Mouse (Mus musculus): ENCODE measurements at regions not wholly inside any gene's neighbourhood (a gene's known extent, or its start where the extent isn't known, plus 50 kb on each side); places are given as distances from the start of the nearest gene placed in this dataset.

DNA sequence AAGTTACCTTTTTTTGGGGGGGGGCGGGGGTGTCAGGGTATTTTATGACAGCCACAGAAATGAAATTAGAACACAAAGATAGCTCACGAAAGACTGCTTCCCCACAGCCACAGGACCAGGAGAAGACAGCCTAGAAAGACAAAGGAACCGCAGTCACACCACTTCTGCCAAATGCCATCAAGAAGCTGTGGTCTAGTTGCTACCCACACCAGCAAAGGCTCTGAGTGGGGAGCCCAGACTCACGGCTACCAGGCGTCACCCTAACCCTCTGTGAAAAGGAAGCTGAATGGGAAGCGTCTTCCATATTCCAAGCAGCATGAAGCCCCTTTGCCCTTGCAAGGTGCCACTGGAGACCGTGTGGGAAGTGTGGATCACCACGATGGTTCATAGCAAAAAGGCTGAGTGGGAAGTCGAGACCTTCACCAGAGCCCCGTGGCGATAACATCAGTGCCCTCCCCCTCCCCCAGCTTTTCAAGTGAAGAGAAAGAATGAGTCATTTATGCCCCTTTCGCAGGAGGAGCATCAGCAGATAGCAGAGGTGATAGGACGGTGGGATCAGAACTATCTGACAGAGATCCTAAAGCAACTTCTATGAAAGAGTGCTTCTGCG is 91.3 kb upstream of the Spdye4c start:
- no peak for DNase-seq (ENCODE audit: low spot score in 2 of 2)
- intact Hi-C loops (cut with DNase I): no loop called here

DNA sequence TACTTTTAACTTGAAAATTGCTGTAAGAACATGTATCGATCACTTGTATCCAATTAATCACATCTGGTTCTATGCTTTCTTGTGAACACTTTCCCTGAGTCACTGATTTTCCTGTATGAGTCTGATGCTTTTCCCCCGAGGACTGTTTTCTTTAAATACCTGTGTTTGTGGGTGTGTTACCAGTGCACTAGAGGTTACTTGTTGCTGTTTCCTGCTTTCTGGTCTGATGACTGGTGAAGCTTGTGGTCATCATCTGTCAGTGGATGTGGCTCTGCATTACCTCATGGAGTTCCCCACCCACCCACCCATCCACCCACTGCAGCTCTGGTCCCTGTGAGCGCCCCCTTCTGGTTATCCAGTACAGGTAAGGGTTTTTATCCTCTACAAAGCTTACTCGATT is 88.3 kb upstream of the Spdye4c start:
- no peak for DNase-seq (ENCODE audit: low spot score in 2 of 2)
- intact Hi-C loops (cut with DNase I): no loop called here

DNA sequence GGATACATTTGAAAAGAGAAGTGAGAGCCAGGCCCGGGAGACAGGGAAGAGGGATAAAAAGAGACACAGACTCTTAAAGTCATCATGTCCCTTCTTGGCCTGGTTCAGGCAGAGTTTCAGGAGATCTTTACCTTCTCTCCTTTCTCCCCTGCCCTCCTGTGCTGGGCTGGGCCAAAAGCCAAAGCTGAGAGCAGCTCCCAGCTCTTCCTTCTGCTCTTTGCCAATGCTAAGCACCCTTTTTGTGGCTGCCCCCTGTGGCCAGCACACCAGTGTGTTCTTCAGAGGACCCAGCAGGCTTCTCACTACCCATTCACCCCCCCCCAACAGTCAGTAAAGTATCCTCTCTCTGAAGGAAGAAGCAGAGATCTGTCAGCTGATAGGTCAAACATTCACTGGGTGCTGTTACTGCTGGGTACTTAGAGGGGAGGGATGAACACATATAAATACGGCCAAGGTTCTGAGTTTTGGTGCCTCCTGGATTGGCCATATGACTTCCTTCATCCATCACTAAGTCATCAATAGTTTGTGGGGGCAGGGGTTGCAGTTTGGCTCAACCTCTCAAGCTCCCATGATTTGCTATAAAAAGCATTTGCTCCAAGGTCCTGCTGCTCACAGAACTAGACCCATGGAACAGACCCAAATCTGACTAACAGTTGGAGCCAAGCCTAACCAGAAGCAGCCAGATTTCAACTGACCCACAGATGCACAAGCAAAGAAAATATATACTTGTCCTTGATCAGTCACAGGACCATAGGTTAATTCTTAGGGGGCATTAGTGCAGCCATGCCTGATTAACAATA is 87.7 kb upstream of the Spdye4c start:
- DNase-seq (ENCODE audit: low spot score in 2 of 2): no peak
- intact Hi-C loops (cut with DNase I): no loop called here

DNA sequence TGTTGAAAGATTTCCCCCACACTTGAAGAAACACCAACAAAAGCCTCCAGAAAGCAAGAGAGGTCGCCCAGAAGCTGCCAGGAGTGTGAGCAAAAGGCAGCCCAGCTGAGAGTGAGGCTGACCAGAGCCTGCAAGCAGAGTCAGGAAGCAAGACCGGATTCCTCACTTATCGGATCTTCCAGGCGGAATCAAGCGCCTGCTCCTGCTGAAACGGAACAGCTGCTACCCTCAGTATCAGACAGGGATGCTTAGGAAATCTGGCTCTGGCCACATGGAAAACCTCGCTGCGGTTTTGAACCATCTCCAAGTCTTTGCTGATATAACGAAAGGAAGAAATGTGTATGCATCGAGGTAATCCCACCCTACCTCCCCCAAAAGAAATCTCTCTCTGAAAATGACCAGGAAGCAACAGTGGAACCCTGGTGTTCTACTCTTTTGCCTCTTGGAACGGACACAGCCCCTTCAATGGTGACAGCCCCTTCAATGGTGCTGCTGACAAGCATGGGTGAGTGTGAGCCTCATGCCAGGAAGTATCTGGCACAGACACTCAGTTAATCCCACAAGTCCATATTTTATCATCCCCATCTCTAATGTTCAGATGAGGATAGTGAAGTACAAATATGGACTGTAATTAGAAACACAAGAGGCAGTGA is 83.3 kb upstream of the Spdye4c start:
- DNase-seq (ENCODE audit: low spot score in 2 of 2): no peak
- intact Hi-C loops (cut with DNase I): no loop called here

DNA sequence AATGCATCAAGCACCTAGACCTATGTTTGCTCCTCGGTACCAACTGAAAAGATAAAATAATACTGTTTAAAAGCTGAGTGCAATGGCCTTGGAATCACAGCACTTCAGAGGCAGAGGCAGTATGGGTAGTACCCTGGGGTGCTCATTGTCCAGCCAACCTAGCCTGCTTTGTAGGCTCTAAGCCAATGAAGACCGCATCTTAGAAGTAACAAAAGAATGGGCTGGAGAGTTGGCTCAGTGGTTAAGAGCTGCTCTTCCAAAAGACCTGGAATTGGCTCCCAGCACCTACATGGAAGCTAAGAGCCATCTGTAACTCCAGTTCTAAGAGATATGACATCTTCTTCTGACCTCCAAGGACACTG is 82.8 kb upstream of the Spdye4c start:
- intact Hi-C loops (cut with DNase I): no loop called here
- no peak for DNase-seq (ENCODE audit: low spot score in 2 of 2)

DNA sequence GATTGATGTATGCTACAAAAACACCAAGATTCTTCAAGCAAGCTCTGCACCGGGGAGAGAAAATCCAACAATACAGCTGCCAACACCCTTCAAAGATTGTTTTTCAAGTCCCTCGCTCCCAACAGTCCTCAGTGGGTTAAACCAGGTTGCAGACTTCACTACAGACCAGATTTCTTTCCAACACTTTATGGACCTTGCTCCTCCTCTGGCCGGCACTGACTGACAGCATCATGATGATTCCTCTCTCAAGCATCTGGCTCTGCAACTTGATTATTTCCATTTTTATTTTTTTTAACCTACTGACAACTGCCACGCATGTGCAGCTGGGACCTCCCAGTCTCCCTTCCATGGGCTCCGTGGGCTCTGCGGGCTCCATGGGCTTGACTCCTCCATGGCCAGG is 79.7 kb upstream of the Spdye4c start:
- intact Hi-C loops (cut with DNase I): no loop called here
- DNase-seq (ENCODE audit: low spot score in 2 of 2): no peak

DNA sequence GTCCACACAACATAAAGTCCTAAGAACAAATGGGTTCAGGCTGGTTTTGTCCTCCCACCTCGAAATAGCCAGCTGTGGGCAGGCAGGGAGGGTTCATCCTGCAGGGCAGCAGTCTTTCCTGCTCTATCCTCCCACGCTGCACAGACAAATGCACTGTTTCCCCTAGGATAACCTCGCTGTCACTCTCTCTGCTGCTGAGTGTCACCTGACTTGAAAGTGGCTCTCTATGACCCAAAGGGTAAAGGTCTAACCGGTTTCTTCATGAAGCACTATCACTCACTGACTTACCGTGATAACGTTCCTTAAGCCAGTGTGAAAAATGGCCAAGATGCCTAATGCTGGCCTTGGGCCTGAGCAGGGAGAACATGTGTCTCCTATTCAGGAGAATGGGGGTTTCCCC is 78.2 kb upstream of the Spdye4c start:
- intact Hi-C loops (cut with DNase I): no loop called here

DNA sequence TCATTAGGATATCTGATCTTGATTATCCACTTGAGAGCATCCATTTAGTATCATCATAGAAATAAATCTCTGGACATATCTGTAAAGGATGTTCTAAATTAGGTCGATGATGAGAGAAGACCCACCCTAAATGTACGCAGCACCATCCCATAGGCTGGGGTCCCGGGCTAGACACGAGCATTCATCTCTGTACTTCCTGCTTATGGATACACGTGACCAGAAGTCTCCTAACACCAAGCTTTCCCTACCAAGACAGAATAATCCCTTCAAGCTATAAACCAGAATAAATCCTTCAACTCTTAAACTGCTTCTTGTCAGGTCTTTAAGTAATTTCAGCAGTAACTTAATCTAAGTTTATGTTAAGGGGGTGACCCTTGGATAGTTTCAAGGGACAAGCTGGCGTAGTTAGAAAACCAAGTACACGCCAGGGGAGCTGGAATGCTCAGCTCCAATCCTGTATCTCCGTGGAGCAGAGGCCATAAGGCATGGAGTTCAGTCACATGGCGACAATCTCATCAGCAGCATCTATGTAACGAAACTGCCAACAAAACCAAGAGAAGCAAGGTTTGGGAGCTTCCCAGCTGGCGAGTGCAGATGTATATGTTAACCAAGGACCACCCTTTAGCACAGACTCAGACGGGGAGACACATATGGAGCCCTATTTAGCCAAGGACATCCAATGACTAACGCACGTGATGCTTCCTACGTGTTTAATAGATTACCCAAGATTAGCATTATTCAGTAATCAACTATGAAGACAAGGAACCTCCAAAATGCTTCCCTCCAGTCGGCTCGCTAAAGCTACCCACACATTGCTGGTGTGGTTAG is 76.3 kb upstream of the Spdye4c start:
- intact Hi-C loops (cut with DNase I): no loop called here
- no peak for DNase-seq (ENCODE audit: low spot score in 2 of 2)

More for the DNA sequence above, 78.2 kb upstream of the Spdye4c start:
- no peak for DNase-seq (ENCODE audit: low spot score in 2 of 2)

DNA sequence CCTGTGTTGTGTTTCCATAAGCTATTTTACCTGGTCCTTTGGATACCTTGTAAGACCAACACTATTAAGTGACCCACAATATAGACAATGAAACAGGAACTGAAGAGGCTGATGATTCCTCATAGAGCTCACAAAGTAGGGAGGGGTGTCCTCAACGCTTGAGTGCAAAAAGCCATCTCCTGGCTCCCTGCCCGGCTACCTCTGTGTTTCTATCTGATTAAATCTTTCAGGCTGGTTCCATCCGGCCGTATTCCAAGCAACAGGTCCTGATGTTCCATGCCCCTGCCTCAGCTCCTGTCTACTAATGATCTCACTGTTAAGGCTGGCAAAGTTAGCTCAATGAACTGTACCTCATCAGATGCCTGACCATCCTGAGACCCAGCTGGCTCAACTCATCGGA is 75.3 kb upstream of the Spdye4c start:
- no peak for DNase-seq (ENCODE audit: low spot score in 2 of 2)
- intact Hi-C loops (cut with DNase I): no loop called here

DNA sequence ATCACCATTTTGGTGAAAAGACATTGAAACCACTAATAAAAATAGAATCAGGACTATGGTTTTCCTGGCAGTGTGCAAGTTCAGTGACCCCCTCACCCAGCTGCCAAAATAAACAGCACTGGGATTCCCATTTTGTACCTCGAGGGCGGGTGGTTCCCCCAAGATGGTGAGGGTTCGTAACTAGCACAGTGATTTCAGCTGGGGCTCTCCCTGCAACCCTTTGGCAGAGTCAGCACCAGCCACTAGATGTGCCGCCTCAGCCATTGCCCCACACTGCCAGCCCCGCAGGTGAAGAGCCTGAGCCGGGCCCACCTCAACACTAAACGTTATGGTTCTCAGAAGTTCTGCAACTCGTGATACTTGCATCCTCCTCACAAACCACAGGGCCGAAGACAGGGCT is 74.3 kb upstream of the Spdye4c start:
- no peak for DNase-seq (ENCODE audit: low spot score in 2 of 2)
- intact Hi-C loops (cut with DNase I): no loop called here

DNA sequence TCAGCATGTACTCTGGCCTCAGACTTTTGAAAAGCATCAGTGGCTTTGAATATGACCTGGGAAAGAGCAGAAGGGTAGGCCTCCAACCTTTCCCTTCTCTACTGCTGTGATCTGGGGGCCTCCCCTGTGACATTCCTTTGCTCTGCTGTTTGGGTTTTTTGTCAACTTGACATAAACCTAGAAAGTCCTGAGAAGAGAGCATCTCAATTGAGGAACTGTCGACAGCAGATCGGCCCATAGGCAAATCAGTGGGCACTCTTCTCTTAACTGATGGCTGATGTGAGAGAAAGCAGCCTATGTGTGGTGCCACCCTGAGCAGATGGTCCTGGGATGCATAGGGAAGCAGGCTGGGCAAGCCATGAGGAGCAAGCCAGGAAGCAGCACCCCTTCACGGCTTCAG is 72.9 kb upstream of the Spdye4c start:
- intact Hi-C loops (cut with DNase I): no loop called here

DNA sequence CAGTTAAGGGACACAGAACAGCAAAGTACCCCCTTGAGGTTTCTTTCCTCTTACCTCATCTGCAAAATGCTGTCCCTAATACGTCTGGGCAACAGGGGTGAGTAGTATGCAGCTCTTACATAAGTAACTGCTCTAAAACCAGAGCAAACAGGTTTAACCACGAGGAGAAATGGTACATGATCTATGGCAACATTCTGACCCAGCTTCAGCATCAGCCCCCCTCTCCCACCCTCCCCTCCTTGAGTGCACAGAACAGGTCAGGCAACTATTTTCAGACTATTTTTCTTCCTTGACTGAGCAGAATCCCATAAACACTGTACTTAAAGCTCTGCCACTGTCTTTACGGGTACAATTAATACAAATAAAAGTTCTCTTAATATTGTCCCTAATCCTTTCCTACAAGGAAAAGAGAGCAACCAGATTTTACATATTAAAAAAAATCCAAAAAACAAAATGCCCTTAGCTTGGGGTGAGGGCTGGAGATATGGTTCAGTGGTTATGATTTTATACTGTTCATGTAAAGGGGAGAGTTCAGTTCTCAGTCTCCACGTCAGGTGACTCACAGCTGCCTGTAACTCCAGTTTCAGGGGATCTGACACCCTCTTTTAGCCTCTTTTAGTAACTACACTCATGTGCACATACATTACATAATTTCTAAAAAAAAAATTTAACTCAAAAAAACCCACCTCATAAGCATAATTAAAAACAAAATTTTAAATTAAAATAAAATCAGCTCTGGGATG is 69.1 kb upstream of the Spdye4c start:
- intact Hi-C loops (cut with DNase I): no loop called here
- DNase-seq (ENCODE audit: low spot score in 2 of 2): no peak

More for the DNA sequence above, 72.9 kb upstream of the Spdye4c start:
- no peak for DNase-seq (ENCODE audit: low spot score in 2 of 2)

DNA sequence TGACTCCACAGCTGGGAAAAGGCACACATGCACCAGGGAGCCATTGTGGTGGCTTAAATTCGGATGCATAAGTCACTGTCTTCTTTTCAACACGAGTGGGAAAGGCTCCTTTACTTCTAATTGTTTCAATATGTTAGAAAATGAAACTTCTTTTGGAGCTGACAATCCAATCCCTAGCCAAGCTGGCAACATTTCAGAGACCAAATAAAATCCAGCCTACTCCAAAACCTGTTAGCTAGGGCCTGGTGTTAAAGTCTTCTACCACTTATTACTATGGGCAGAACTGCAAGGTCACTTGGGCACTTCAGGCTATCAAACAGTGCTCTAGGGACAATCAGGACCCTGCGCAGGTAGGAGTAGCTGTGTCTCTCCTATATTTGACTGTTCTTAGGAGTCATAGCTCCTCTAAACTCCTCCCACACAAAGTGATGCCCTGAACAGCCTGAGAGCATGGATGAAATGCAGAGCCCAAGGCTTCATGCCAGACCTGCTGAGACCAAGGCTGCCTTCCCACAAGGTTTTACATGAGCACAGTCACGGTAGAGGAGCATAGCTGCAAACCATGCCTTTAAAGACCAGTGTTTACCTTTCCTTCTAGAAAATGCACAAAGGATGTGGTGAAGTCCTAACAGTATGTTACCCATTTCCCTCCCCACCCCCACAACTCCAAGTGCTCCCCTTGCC is 67.4 kb upstream of the Spdye4c start:
- DNase-seq (ENCODE audit: low spot score in 2 of 2): no peak
- intact Hi-C loops (cut with DNase I): no loop called here

DNA sequence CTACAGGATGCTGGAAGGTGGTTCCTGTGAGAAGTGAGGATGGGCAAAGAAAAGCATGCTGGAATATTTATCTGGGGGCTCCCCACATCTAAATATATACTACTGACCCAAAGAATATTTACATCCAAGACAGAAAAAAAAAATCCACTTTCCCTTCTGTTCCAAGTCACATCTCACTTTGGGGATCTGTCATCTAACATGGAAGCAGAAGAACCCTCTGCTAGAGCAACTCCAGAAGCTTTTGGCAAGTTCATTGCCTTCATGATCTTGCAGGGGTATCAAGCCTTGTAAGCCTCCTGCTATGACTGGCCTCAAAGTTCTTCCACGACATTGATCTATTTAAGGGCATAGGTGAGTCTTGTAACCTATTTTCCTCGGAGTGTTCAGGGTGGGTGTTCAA is 64.9 kb upstream of the Spdye4c start:
- DNase-seq (ENCODE audit: low spot score in 2 of 2): no peak
- intact Hi-C loops (cut with DNase I): no loop called here

DNA sequence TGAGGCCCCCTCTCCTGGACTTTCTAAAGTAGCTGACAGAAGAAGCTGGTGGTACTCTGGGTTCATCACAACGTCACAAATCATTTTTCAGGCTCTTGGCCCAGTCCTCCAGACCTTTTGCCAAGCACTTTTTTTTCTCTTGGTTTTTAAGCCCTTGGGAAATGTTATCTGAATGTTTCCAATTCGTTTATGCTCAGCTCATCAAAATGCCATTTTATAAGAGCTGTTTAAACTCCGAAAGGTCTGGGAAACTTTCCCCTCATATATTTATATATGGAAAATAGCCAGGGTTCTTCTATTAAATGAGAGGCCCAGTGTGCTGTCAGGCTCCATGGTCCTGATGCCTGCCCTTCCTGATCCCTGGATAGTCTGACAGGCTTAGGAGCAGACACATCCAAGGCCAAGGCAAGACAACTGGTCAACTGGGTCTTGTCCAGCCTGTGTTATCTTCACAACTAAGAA is 64.1 kb upstream of the Spdye4c start:
- intact Hi-C loops (cut with DNase I): no loop called here
- DNase-seq (ENCODE audit: low spot score in 2 of 2): no peak

DNA sequence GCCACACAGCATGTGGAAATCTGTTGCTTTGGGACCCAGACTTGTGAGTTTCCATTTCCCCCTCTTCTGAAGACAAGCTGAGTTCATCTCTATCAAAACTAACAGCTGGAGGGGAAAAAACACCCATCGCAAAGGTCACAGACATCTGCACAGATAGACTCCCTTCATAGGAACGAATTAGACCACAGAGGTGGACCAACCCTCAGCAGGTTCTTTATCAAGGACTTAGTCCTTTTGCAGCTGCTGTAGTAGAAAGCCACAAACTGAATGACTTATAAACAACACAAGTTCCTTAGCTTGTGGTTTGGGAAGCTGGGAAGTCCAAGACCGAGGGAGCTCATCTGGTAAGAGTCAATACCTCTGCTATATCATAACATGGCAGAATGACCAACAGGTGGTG is 54.7 kb upstream of the Spdye4c start:
- intact Hi-C loops (cut with DNase I): no loop called here
- DNase-seq (ENCODE audit: low spot score in 2 of 2): no peak

DNA sequence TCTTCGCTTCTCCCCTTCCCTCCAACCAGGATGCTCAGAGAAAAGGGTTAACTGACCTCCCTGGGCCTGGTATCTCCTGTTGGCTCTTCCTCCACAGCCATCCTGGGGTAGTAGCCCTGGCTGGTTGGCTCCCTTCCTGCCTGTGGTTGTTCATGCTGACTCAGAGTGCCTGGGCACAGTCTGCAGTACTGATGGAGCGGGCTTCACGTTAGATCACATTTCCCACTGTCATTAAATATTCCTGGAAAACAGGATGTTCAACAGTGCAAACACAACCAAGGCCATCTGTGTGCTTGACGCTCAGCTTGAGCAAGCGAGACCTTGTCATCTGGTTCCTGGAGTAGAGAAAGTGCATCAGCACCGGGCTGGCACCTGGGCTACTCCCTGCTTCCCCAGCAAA is 53.6 kb upstream of the Spdye4c start:
- intact Hi-C loops (cut with DNase I): no loop called here
- no peak for DNase-seq (ENCODE audit: low spot score in 2 of 2)

DNA sequence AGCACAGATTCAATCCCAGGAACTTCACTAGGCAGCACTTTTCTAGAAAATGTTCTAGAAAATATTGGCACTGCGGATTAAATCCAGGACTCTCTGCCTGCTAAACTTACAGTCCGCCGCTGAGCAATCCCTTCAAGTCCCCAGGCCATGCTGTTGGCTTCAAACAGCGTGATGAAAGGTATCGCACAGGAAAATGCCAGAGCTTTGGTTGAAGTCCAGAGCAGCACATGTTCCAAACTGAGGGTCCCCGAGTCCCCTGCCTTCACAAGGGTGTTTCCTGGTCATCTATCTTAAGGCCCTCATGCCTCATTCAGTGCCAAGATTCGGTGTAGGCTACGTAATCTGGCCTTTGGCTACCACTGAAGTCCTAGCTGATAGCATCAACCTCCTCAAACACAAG is 52.3 kb upstream of the Spdye4c start:
- intact Hi-C loops (cut with DNase I): no loop called here

More for the DNA sequence above, 52.3 kb upstream of the Spdye4c start:
- no peak for DNase-seq (ENCODE audit: low spot score in 2 of 2)
